Mouse (Mus musculus) cerebellum, adult 9-11 months (tissue): Measurements from ENCODE around the gene Spata2.

Experiments
- DNase-seq: peaks from one replicate; pipeline ENCODE4 v3.0.0; 2022

Gene Spata2

GRCm38 (mm10) chr2:167479501-167479900, 13.2 kb downstream of the Spata2 start:
- no peak for DNase-seq

DNA sequence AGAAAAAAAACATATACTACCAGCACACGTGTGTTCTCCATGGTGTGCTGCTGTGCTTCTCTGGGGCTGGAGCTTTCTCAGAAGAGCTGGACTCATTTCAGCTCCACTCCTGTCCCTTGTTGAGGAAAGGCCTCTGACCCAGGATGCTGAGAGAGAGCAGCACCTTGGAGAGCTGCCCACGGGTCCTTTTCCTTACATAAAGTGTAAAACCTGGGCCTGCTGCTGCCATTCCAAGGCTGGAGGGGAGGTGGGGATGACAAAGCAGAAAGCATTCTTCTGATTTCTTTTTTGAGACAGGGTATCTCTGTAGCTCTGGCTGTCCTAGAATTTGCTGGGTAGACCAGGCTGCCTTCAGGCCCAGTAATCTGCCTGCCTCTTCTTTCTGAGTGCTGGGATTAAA, 14.6 kb downstream of the Spata2 start:
- DNase-seq: no peak

- DNase-seq: peak; percentile 68
Observed at GRCm38 (mm10) chr2:167476762-167477161, 15.9 kb downstream of the Spata2 start.

GRCm38 (mm10) chr2:167476200-167476688, 16.4 kb downstream of the Spata2 start:
- peak; percentile 93 for DNase-seq

DNA sequence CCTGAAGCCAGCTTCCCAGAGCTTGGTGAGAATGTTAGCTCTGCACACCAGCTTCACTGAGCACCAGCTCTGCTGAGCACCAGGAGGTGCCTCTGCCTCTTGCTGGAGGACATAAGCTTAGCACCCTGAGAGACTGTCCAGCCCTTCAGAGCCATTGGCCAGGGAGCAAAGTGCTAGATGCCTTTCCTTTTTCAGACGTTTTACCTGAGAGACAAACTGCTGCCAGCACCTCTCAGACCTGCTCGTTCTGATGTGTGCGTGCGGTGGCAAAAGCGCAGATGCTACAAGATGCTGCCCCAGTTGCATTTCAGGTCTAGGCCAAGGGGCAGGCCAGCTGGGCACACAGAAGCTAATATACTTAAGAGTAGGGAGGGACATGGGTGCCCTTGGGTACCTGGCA, 17.1 kb downstream of the Spata2 start:
- DNase-seq: no peak

DNA sequence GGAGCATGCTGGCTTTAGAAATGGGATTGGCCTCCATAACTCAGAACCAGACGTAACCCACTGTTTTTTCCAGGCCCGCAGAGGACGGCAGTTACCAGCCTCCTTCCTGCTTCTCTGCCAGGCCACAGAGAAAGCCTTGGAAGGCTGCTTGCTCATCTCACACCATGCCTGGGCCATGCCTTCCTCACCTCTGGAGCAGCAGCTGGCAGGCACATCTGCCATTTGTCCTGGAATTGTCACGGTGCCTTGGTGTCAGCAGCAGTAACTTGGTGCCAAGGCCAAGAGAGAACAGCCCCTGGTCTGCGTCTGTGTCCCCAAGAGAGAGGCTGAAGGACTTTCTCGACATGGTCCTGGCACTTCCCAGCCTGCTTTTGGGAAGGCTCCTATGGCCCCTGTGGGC, 18.5 kb downstream of the Spata2 start:
- DNase-seq: no peak

GRCm38 (mm10) chr2:167471585-167471984, 21.1 kb downstream of the Spata2 start:
- peak; percentile 99 for DNase-seq

DNA sequence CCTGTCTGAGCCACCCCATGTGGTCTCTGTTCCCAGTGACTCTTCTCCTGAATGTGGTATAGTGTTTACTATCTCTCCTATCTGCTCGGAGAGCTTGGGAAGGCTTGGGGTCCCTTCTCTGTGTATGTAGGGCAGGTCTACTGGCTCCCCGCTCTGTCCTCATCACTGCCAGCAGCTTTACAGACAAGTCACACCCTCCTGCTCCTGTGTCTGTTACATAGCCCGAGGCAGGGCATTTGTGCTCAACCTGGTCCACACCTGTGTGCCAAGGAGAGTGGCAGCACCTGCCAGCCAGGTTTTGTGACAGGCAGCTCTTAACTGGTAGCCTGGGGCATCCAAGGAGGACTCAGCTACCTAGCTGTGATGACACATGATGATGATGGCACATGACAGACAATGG, 22.1 kb downstream of the Spata2 start:
- peak; percentile 83 for DNase-seq

GRCm38 (mm10) chr2:167468444-167468843, 24.2 kb downstream of the Spata2 start:
- DNase-seq: no peak

- DNase-seq: no peak
Observed at GRCm38 (mm10) chr2:167467214-167467613, 25.5 kb downstream of the Spata2 start.

GRCm38 (mm10) chr2:167465951-167466350, 26.7 kb downstream of the Spata2 start:
- no peak for DNase-seq

GRCm38 (mm10) chr2:167463802-167464201, 28.9 kb downstream of the Spata2 start:
- DNase-seq: no peak

- DNase-seq: peak; percentile 84
Observed at GRCm38 (mm10) chr2:167462954-167463353, 29.7 kb downstream of the Spata2 start.

DNA sequence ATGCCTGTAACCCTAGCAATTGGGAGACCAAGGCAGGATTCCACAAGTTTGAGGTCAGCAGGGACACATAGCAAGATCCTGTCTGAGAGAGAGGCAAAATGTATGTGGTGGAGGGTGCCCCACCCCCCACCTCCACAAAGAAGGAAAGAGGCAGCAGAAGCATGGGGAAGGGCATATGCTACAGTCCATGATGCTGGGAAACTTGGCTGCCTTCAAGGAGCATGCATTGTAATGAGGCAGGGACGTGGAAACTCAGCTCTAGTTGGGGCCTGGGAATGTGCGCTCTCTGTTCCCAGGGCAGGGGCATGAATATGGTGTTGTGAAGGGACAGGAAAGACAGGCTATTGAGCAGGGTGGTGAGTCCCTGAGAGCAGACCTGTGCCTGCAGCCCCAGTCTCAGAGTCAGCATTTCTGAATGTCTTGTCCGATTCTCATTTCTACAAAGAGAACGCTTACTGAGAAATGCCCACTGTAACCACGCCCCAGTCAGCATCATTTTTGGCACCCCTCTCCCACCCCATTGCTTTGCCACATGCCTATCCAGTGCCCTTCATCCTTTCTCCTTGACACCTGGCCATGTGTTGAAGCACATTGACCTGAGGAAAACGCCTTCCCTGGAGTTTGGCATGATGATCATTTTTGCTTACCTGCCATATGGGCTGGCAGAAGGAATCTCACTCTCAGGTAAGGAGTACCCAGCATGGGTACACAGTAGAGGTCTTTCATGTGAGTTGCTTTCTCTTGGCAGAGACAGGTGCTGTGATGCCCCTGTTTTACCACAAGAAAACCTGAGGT, 33.4 kb downstream of the Spata2 start:
- DNase-seq: peak; percentile 93

DNA sequence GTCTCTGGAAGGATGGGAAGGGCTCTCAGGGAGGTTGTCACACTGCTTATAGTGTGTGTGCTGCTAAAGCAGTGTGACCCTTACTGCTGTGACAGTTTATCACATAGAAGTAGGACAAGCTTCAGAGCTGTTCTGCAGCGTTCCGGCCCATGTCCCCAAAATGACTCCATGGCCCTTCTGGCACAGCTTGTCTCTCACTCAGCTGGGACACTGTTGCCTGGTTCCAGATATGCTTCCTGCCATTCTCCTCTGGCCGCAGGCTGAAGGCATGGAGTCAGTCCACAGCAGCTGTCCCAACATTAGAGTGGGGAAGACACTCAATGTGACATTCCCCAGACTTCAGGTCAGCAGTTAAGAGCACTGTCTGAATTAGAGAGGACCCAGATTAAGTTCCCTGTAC, 34.1 kb downstream of the Spata2 start:
- DNase-seq: no peak

- peak; percentile 94 for DNase-seq
Observed at GRCm38 (mm10) chr2:167457213-167457612, 35.5 kb downstream of the Spata2 start.

- peak; percentile 81 for DNase-seq
Observed at GRCm38 (mm10) chr2:167456361-167457020, 36.2 kb downstream of the Spata2 start.

DNA sequence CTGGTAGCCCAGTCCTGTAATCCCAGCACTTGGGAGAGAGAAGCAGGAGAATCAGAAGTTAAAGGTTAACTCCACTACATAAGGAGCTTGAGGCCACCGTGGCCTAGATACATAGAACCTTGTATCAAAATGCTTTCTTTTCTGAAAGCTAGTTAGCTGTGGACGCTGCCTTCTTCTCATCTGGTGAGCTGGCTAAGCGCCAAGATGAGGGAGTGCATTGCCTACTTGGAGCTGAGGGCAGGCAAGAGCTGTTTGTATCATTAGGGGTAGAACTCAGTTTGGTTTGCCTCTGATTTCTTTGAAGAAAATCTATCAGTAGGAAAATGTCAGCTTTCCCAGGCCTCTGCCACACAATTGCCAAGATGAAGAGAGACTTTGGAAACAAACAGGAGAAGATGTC, 38.9 kb downstream of the Spata2 start:
- DNase-seq: peak; percentile 67

- peak; percentile 78 for DNase-seq
Observed at GRCm38 (mm10) chr2:167450647-167451046, 42.0 kb downstream of the Spata2 start.

DNA sequence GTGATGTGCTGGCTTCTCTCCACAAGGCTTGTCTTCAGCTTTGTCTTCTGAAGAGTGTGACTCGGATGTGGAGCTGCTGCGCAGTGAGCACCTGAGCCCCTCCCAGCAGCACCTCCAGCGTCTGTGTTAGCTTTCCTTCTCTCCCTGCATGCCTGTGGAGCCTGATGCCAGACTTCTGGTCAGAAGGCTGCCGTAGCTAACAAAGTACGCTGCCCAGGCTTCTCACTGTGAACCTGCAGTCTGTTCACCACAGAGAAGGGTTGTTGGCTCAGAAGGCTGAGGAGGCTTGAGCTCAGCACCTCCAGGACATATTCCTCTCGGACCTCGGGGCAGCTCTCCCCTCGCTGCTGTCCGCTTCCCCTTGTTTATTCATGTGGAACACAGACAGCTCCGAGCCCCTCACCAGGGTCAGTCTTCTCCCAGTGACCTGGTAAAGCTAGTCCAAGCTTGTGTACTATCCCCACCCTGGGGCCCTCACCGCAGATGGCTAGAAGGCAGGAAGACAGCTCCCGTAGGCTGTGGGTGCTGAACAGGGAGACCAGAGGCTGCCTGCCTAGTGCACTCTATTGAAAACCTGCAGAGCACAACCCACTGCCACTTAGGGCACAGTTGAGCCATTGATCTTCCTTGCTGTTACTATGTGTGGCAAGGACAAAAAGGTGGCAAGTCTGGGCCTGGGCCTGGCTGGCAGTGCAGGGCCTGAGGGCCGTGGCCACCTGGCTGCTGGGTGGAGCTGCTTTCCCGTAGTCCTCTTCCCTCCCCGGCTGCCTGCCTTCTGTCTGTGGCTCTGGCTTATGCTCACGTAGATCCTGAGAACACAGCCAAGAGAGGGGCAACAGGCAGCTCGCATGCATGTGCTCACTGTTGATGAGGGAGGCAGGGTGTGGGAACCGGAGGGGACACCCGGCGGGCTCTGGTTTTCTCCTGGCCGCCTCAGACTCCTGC, 43.1 kb downstream of the Spata2 start:
- peak; percentile 81 for DNase-seq

- peak; percentile 47 for DNase-seq
Observed at GRCm38 (mm10) chr2:167447629-167448028, 45.1 kb downstream of the Spata2 start.

DNA sequence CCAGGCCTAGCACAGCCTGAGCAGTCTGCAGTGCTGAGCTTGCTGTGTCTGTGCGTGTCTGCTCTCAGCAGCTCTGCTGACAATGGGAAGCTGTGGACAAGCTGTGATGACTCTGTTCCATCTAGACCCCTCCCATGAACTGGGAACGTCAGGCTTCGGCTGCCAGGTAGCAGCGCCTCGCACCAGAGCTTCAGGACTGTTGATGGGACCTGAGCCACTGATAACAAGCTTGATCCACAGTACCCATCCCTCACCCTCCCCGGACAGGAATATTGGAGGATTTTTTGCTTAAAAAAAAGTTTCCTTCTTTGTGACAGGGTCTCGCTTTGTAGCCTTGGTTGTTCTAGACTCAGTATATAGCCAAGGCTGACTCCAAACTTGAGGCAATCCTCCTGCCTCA, 45.5 kb downstream of the Spata2 start:
- no peak for DNase-seq
